Mouse (Mus musculus) cerebellum, adult 9-11 months (tissue): ENCODE measurements around the gene Ctns.

ENCODE experiments used
- DNase-seq: peaks from one replicate; pipeline ENCODE4 v3.0.0; 2022

The Ctns gene

DNA sequence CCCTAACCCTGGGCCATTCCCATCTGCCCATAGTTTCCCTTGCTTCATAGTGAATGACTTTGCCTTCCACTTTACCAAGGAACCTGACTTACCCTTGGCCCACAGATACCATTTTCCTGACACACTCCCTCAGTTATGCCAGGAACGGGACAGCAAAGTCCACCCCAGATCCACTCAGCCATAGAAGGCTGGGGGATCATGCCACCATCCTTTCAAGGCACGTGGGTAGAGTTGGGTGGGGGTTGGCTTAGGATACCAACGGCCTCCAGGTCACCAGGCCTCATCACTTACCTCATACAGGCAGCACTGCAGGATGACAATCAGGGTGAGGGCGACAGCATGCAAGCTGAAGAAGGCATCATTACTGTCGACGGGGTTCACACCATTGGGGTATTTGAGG is 11.6 kb downstream of the Ctns start:
- no peak for DNase-seq

DNA sequence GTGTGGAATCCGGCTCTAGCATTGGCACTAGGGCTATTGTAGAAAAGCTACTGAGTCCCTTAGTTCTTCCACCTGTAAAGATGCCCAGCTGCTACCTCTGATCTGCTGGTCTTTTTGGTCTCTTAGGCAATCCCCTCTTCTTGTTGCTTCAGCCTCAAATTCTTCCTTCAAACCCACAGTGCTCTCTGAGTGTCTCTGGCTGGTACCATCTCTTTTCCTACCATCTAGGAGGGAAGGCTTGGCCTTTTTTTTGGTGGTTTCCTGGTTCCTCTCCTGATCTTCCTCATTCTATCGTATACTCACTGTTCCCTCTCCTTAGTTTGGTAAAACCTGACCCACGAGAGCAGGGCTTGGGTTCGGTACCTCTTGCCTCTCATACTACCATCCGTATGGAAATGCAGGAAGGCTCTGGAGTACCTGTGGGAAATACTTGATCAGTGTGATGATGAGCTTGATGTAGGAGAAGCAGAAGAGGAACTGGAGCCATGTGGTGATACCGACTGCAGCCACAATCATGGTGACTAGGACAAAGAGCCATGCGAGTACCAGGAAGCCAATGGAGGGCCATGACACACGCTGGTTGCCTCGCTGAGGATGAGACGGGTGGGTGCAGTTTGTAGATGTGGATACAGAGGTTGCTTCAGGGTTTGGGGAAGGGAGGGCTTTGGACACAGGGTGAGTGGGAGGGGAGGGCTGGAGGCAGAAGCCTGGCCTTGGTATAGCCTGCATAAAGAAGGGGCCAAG is 12.8 kb downstream of the Ctns start:
- DNase-seq: no peak

DNA sequence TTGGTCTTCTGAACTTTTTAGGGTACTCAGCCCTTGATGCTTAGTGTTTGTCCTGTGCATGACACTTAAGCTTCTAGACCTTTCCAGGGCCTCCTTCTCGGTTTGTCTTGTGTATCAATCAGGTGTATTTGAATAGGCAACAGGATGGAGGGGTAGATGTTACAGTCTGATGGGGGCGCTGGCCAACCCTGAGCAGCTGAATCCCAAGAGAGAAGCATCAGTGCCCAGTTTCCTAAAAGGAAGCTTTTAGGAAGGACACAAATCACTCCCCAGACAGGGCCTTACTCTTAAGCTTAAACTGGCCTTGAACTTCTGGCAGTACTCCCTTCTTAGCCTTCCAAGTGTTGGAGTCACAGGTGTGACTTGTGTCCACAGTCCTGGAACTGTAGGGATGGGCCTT is 20.9 kb downstream of the Ctns start:
- DNase-seq: no peak

DNA sequence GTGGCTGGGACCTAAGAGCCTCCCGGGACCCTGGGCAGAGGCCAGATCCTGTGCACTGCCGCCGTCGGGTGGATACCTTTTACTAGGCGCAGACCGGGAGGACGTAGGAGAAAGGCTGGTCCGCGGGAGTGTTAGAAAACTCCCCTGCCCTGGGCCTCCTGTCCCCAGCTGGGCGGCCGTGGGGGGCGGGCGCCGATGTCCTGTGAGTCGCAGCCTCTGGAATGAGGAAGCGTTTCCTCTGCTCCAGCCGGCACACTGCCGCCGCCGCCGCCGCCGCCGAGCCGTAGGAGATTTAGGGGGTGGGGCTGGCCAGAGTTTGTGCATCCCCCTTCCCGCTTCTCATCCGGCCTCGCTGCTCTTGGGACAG is 21.4 kb downstream of the Ctns start:
- DNase-seq: no peak

DNA sequence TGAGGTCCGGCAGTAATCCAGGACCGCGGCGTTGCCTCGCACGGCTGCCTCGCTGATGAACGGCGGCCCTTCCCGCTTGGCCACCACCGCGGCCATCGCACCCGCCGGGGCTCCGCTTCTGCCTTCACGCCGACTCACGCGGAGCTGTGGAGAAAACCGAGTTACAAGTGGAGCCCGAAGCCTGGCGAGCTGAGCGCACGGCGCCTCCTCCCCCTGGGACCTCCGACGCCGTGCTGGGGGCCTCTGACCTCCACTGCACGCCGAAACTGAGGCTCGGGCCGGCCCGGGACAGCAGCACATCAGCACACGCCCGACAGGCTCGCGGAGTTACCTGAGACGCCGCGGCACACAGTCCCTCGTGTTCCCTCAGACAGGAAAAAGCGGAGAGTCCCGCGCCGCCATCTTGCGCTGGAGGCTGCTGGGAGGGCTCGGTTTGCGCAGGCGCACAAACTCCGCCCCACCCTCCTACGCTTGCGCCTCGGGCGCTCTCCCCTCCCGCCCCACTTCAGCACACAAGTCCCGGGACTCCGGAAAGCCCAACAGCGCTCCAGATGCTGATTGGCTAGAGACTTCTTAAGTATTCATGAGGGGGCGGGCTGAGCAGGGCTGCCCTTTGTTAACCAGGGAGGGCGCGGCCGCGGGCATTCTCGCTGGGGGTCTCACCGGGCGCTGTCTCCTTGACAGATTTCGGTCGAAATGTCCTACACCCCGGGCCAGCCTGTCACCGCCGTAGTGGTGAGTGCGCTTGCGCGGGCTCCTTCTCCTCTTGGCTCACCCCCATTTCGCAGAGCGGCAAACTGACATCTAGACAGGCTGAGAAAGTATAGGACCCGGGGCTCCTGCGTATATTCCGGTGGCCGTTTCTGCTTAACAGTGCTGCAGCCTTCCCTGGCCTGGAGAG is 22.0 kb downstream of the Ctns start, which contains the start of the genes Emc6 and Tax1bp3:
Gene Emc6 (minus strand): TSS at position 430 of the 901 bp plus-strand sequence.
Gene Tax1bp3 (plus strand): TSS at position 476 of the 901 bp plus-strand sequence.
- peak; percentile 97 for DNase-seq

DNA sequence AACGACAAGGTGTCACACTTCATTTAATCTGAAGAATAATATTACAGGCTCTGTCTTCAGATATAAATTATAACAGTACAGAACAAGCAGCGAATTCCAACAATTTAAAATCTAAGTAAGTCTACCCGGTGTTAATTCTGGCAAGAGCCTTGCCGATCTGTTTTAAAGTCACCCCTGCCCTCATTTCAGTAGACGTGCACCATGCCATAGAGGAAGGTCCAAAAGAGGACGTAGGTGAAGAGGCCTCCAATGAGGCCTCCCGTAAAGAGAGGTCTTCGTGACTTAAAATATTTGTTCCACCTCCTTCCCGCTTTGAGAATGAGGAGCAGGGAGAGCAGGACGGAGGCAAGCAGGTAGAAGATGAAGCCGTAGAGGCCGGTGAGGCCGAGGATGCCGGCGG is 22.7 kb downstream of the Ctns start:
- no peak for DNase-seq

DNA sequence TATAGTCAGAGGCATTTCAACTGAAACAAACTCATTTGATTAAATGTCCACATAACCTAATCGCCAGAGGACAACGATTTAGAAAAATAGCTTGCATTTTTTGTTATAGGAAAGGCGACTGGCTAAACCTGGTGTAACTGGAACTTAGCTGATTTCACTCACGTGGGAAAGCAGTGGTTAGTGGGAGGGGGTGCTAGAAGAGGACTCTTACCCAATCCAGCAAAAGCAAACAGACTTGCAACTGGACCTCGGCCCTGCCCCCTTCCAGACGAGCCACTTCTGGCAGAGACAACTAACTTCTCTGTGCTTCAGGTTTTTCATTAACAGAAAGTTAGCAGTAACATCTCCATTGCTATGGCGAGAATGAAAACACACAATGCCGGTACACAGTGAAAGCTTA is 23.2 kb downstream of the Ctns start:
- DNase-seq: no peak

DNA sequence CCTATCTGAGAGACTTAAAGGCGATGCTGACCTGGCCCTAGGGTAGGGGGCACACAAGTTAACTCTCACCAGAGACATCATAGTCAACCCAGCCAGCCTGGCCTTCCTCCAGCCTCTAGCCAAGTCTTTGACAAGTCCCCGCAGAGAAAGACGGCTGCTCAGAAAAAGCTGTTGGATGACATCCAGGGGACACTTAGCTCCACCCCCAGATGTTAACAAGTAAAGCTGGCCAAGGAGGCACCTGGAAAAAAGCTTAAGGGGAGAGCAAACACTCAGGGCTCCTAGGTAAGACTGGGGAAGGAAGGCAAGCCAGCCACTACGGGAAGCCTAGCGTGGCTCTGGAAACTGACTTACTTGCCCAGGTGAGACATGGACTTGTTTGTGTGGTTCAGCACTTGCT is 26.7 kb downstream of the Ctns start:
- no peak for DNase-seq

DNA sequence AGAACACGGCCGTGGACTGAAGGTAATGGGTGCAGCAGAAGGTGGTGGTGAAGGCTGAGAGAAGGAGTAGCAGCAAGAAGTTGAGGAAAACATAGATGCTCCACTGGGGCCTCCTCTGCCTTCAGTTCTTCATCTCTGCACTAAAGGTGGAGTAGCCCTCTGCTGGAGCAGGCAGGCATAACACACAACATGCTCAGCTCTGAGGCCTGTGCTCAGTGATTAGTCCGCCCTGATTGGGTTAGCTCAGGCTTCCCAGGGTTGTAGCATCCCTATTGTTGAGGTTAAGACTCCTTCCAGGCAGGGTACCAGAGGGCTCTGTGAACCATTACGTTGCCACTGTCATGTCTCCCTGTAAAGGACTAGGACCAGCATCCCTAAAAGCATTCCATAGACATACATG is 29.6 kb downstream of the Ctns start:
- no peak for DNase-seq

DNA sequence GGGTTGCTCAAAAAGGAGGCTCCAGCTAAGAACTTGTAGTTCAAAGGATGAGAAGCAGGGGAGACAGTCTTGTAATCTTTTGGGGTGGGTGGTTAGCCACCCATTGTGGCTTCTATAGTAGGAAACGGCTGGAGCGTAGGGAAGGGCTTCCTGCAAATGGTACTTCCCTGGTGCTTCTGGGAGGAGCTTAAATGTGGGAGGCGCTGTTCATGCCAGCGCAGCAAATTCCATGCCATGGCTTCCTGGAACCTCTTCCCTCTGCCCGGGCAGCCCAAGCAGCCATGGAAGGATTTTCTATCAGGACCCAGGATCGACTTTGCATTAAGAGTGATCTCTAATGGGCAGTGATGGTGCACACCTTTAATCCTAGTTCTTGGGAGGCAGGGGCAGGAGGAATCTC is 30.3 kb downstream of the Ctns start:
- no peak for DNase-seq

DNA sequence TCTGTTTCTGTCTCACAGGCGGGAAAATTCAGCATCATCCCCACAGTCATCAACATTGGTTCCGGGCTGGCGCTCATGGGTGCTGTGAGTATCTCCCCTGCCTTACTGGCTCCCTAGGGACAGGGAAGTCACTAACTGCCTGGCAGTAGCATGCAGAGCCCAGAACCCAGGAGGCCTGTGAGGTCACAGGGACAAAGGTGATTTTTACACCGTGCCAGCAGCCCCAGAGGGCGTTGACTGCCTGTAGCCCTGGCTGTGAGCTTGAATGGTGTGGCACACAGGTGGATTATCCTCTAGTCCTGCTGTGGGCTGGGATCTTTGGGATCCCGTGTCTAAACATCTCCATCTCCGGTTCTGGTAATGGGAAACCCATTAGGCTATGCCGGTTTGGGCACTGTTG is 30.8 kb downstream of the Ctns start:
- no peak for DNase-seq

DNA sequence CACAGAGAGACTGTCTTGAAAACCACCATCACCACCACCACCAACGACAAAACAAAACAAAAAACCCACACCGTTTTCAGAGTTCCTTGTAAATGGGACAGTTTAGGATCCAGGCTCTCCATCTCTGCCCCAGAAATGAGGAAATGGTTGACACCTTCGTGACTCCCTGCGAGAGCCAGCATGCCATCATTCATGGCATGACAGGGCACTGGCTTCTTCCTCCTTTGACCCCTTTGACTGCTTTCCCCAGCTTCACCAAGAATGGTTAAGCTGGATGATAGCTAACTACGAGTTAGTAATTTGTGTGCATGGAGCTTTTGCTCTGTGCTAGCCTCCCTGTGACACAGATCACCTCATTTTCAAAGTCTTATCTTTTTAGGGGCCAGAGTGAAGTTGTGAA is 36.6 kb downstream of the Ctns start:
- DNase-seq: no peak

DNA sequence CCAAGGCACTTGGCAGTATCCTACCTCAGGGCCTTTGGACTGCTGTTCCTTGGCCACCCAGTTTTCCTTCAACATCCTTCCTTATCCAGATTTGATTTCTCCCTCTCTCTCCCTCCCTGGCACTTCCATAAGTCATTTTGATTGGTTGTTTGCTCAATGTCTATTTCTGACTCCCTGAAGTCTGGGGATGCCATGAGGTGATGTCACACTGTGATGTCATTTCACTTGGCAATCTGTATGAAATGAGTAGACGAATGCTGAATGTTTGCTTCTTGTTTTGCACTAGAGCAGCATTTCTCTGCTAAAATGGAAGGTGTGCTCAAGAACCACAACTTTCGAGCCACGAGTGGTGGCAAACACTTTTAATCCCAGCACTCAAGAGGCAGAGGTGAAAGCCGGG is 37.2 kb downstream of the Ctns start:
- no peak for DNase-seq

DNA sequence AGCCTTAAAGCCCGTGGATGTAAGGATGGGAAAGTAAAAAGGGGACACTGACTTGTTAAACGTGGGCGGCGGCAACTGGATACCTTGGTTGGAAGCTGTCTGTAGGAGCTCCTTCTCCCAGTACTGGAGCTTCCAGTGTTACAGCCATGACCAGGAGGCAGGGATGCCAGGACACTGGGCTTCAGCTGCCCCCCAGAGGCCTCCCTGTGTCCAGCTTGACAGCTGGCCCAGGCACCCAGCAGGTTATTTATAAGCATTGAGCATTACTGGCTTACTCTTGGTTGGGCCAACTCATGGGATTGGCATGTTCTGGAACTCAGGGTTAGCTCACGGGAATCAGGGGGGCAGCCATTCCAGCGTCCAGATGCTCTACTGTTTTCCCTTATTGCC is 38.0 kb downstream of the Ctns start:
- DNase-seq: no peak

DNA sequence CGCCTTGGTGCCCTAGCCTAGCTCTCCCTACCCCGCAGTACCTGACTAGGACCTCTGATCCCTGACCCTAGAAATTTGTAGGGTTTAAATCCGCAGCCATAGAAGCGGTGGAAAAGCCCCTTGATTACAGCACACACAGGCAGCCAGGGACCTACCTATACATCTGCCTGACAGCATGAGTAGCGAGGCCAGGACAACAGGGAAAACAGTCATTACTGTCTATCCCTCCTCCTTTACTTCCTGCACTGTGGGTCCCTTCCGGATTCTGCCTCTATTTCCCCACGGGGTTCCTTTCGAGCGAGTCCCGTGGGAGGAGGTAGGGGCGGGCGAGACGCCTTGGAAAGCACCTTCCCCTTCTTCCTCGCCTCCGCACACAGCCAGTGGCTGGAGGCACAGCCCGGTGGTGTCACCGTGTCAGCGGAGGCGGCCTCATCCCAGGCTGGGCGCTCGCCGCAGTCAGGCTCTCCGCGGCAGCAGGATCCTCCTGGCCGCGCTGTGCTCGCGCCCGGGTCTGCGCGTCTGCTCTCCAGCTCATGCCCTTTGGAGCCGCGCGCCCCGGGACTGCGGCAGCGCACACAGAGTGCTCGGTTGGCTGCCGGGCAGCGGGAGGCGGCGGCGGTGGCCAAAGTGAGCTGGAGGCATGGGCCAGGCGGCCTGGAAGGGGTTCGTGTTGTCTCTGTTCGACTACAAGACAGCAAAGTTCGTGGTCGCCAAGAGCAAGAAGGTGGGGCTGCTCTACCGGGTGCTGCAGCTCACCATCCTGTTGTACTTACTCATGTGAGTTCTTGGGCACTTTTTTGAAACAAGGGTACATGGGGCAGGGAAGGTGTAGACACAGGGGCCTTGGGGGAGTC is 38.7 kb downstream of the Ctns start, which contains the start of gene P2rx5:
Gene P2rx5 (plus strand): TSS at position 465 of the 854 bp plus-strand sequence.
- no peak for DNase-seq

DNA sequence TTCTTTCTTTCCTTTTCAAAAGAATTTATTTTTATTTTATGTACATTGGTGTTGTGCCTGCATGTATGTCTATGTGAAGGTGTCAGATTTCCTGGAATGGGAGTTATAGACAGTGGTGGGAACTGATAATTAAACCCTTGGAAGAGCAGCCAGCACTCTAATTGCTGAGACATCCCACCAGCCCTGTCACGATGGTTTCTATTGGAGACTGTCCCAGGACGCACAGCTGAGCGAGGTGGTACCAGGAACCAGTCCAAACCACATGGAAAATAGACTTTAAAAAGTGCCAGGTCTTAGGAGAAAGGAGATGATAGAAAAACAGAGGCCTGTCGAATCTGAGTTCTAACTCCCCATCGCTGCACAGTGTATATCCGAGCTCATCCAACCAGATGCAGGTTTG is 43.8 kb downstream of the Ctns start:
- DNase-seq: no peak

DNA sequence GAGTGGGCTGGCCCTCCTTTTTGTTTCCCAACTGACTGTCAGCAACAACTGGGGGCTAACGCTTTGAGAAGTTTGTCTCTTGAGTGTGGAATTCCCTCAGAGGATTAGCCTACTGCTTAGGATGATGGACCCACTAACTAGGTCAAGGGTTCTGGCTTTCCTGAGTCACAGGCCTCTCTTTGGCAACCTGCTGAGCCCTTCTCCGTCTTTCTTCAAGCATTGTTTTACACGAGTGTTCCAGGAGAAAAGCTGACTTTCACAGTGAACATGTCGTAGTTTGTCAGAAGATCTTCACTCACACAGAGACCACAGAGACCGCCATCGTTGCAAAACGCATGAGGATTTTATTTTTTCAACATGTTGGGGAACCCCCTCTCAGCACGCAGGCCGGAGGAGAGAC is 50.6 kb downstream of the Ctns start:
- no peak for DNase-seq

DNA sequence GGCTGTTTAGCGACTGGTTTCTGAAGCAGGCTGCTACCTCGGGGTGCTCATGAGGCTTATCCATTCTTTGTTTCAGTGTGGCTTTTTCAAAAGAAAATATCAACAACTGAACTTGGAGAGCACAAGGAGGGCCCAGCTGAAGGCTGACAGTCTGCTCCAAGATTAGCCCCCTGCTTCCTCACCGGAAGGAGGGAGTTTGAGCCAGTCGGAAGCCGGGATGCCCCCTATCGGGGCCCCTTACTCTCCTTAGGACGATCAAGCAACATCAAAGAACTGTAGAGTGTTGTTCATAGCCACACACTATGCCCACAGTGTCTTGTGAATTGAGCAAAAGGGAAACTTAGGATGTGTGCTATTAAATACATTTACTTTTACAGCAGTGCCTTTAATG is 51.9 kb downstream of the Ctns start:
- no peak for DNase-seq

DNA sequence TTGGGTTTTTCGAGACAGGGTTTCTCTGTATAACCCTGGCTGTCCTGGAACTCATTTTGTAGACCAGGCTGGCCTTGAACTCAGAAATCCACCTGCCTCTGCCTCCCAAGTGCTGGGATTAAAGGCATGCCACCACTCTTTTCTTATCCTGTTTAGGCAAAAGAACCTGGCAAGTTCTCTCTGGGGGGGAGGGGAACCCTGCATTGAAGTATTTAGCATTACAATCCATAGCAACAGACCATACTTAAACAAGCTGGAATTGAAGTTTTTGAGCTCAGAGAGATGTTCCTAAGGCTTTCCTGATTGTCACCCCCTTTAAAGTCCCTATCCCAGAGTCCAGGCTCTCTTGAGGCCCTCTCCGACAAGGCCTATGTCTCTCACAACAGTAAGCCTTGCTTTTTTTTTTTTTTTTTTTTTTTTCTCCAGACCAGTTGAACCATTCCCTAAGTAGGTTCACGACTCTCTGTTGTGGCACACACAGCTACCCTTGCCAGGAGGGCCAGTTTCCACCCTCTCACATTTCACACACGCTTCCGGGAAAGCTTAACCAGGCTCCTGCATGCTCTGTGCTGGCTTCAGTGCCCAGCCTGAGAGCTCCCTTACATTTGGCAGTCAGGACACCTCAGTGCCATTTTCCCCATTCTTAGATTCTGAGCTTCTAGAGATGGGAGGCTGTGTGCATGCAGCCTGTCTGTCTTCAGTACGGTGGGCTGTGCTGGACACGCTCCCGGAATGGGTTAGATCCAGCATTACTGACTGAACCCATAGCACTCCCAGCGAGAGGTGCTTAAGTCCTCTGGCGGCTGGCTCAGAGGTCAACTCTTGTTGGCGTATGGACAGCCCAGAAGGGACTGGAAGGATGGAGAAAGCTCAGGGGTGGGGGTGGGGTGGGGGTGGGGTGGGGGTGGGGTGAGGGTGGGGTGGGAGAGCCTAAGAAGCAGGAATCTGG is 52.5 kb downstream of the Ctns start:
- DNase-seq: no peak

DNA sequence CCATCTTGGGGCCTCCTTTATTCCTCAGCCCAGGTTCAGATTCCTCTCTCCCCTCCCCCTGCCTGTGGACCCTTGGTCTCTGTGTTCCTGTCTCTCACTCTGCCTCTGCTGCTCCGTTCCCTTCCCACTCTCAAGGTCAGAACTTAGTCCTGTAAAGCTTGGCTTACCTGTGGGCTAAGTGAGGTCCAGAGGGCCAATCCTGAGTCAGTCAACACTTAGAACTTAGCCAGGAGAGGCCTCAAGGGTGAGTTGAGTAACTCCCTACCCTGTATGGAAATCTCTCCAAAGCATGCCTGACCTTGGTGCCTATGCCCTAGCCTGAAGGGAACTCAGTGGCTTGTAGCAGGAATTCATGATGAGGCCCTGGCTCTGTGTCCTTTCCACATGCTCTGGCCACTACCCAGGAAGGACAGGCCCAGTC is 54.6 kb downstream of the Ctns start:
- DNase-seq: no peak

DNA sequence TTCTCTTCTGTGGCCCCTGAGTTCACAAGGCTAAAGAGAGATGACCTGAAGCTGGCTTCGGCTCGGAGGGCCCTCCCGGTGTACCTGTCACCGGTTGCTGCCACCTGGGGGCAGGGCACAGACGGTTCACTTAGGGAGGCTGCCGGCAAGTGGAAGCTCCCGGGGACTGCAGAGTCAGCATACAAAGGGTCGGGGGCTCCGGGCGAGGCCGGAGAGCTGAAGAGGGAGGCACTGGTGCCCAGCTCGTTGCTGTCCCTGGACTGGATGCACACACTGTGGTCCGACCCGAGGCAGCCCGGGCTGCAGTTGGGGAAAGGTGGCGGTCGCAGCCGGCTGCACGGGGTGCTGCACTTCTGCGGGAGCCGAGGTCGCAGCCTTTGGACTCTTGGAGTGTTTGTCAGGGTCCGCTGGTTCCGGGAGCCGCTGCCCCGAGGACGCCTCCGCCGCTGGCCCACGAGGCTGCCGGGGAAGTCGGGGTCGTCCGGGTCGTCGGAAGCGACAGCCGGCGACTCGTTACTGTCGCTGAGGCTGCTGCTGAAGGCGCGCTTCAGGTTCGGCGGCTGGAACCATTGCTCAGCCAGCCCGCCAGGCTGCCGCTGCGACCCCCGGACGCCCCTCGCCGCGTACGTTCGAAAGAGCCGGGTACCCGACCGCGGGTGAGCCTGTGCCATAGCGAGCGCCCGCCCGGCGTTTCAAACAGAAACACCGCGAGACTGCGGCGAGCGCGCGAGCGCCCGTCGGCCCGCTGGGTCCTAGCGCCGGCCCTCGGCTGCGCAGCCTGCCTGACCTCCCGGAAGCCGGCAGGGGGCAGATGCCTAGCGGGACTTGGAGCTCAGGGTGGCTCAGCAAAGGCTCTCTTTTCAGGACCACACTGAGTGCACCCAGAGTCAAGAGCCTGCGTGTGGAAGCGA is 61.0 kb downstream of the Ctns start, which contains the start of gene Haspin:
Gene Haspin (minus strand): TSS at position 704 of the 911 bp plus-strand sequence.
- DNase-seq: peak; percentile 82
